Mouse (Mus musculus) forelimb bud, embryonic 11.5 days (tissue): ENCODE measurements at regions not wholly inside any gene's neighbourhood (a gene's known extent, or its start where the extent isn't known, plus 50 kb on each side); places are given as distances from the start of the nearest gene placed in this dataset.

Source experiments
- DNase-seq: peaks from one replicate; pipeline ENCODE4 v3.0.0-alpha.2; 2012; ENCODE audit warnings: low read depth, low spot score

DNA sequence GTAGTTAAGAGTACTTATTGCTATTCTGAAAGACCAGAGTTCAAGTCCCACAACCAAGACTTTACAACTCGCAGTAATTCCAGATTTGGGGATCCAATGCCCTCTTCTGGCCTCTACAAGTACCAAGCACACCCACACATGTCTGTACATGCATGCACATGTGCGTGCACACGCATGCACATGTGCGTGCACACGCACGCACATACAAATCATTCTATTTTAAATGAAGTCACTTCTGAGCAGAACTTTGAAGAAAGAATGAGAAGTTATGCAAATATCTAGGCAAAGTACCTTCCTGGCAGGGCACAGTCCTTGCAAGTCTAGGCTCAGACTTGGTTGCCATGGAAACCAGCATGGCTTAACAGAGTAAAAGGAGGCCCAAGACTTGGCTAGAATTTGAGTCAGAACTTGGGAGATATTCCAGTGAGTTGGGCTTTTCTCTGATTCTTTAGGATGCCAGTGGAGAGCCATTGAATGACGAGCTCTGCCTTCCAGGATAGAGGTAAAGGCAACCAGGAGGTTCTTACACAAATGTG, 265.4 kb upstream of the Atp2b1 start:
- peak; percentile 16 for DNase-seq

GRCm38 (mm10) chr10:98650533-98650932, 263.7 kb upstream of the Atp2b1 start:
- no peak for DNase-seq

- DNase-seq: no peak
Observed at GRCm38 (mm10) chr10:98651127-98651526, 263.1 kb upstream of the Atp2b1 start.

GRCm38 (mm10) chr10:98651599-98651998, 262.6 kb upstream of the Atp2b1 start:
- DNase-seq: no peak

- DNase-seq: no peak
Observed at GRCm38 (mm10) chr10:98652084-98652483, 262.1 kb upstream of the Atp2b1 start.

DNA sequence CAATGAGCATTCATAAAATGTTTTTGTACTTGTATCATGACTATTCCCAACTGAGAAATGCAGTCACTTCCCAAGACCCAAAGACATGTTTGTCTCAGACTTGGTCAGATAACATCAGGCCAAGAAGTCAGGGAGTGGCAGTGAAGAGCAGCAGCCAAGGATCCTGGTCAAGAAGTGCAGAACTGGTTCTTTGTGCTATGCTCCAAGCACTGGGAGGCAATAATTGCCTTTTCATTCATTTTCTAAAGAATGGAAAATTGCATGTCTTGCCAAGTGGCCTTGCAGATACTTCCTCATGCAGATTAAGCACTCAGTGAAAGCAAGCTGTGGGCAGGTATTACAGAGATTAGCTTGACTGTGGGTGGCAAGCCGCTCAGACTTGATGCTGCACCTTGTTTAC, 253.5 kb upstream of the Atp2b1 start:
- DNase-seq: no peak

DNA sequence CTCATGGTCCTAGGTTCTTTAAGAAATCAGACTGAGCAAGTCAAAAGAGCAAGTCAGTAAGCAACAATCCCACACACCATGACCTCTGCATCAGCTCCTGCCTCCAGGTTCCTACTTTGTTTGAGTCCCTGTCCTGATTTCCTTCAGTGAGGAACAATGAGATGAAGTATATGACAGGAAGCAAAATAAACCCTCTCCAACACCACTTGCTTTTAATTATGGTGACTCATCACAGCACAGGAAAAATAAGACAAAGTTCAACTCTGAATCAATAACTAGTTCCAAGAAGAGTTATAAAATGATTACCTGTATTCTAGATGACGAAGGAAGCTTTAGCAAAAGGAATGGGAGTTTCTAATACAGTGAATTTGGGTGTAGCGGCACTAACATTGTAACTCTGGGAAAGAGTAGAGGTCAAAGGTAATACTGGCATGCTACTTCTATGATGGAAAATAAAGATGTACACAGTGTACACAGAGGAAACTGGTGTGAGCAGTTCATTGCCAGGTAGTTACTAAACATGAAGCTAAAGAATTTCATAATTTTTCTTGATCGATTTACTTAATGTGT, 248.2 kb upstream of the Atp2b1 start:
- DNase-seq: no peak

DNA sequence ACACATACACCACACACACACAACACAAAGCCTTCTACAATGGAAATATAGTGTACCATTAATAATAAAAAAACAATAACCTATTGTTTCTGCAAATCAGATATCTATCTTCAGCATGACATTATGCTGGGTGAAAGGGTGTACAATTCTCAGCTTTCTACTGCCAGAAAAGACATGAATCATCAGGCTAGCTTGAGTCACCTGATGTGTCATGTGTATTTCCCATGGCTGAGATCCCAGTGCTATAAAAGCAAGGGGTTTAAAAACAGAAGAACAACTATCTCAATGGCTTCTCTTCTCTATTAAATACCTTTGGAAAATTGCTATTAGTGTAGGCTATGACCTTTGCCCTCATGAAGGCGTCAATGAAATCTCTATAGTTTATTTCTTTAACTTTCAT, 246.5 kb upstream of the Atp2b1 start:
- DNase-seq: no peak

GRCm38 (mm10) chr10:98674131-98674530, 240.1 kb upstream of the Atp2b1 start:
- no peak for DNase-seq

DNA sequence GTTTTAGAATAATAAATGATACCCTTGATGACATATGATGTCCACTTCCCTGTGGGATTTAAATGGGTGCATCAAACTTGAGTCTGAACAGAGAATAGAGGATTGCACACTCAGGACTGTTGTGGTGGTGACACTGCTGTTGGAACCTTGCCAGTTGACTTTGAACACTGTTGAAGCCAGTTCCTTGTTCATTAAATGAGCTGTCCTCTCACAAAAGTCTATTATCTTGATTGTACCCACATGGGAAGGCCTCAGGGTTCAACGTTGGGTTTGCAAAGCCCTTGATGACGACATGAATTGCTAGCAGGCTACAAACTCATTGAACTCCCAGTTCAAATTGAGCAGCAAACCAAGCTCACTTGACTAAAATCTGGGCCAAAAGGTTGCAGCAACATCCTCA, 237.3 kb upstream of the Atp2b1 start:
- no peak for DNase-seq

DNA sequence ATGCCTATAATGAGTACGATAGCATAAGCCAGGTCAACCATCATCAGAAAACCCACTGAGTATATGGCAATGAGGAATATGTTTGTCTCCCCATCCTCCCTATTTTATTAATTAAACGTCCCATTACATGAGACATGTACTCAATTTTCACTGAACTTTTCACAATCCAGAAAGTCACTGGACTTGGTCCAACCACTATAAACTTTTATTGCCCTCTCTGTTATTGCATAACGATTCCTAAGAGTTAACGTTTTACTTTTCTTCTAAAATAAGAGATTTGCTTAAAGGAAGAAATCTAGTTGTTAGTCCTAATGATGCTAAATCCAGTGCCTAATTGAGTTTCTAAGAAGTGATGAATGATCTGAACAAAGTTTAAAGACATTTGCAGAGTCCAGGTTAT, 236.0 kb upstream of the Atp2b1 start:
- no peak for DNase-seq

GRCm38 (mm10) chr10:98682436-98682835, 231.8 kb upstream of the Atp2b1 start:
- no peak for DNase-seq

GRCm38 (mm10) chr10:98684195-98684594, 230.0 kb upstream of the Atp2b1 start:
- DNase-seq: peak; percentile 66

DNA sequence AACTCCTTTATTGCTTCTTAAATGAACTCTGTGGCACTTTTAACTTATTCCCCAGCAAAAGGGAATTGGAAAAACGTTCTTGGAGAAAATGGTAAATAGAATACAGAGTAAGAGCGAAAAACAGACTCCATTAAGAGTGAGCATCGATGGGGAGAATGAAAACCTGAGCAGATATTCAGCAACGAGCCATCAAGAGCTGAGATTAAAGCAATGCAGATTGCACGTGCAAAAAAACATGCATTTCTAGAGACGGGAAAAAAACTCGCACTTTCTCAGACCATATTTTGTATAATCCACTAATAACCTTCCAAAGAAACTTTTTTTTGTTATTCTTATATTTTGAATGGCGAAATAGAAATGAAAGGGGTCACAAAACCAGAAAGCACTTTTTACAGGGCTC, 229.5 kb upstream of the Atp2b1 start:
- no peak for DNase-seq

DNA sequence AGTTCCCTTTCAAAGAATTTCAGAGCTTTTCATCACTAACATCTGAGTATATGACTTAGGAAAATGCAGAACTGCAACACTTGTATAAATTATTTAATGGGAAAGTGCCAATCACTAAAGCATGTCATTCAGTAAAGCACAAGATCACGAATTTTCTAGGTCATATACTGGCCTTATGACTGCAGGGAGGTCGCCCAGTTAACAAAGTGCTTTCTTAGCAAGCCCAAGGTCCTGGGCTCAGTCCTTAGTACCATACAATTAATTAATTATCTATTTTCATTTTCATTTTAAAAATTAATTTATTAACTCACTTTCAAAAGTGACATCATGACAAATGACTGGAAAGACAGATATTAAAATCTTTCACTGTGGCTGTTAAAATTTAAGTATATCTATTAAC, 228.5 kb upstream of the Atp2b1 start:
- no peak for DNase-seq

- DNase-seq: no peak
Observed at GRCm38 (mm10) chr10:98686370-98686769, 227.8 kb upstream of the Atp2b1 start.

DNA sequence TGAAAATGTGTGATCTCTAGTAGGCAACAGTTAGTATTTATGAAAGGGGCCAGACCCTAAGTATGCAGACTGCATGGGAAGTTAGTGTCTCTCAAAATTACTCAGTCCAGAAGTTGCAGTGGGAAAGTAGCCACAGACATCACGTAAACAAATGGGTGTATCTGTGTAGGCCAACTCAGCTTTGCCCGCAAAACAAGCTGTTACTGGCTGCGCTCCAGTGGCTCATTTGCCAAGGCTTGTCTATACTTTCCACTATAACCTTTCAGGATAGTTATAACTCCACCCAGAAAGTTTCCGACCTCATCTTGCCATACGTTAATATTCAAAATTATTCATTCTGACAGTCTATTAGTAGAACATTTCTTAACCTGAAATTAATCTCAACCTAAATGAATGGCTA, 222.4 kb upstream of the Atp2b1 start:
- no peak for DNase-seq

DNA sequence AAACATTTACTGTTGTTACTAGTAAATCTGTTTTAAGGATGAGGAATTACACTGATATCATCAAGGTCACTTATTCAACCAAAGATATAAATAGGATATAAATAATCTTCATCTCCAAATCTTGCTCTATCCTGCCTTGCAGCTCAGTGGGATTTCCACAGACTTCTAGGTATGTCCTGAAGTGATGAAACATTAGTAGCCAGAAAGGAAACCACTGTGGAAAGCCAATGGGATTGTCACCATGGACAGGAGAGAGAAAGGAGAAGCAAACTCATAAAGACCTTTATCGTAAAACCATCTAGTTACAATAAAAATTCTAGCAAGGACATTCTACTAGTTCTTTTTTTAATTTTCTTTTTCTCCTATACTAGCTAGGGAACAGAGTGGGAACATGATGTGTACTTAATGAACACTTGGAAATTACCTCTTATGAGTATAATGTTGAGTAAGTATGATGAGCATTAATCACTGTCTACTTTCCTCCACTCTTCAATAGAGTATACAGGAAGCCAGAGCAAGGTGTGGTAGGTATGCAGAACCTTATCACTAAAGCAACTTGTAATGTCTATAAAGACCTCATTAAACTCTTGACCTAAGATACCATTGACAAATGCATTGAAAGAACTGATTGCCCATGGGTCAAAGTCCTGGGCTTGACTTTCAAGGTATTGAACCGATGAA, 219.4 kb upstream of the Atp2b1 start:
- no peak for DNase-seq

DNA sequence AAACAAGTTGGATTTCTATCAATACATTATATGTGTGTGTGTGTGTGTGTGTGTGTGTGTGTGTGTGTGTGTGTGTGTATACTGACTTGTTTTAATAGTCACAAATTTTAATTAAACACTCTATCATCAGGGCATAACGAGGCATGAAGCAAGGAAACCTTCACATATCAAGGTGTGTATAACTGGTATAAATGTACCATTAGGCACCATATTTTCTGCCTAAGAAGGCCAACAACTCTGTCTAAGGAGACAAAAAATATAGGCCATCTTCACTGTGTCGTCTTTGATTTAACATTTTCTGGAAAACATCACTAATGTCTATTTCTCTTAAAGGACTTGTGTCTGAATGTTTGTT, 218.9 kb upstream of the Atp2b1 start:
- DNase-seq: no peak

DNA sequence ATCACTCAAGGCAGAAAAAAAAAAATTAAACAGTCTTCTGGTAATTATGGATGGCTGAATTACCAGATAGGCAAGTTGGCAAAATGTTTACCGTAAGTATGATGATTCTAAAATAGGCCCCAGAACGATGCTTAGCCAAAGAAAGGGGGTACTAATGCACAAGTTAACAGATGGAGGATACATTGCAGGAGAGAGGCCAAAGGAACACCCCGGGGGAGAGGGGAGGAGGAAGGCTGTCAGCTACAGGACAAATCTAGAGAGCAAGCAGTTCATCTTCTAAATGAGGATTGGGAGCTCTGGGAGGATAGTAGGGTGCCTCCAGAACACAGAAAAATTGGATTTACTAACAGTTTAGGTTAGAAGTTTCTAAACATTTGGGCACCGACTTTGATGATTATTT, 216.3 kb upstream of the Atp2b1 start:
- DNase-seq: no peak

- no peak for DNase-seq
Observed at GRCm38 (mm10) chr10:98699579-98699978, 214.6 kb upstream of the Atp2b1 start.

GRCm38 (mm10) chr10:98700407-98700806, 213.8 kb upstream of the Atp2b1 start:
- DNase-seq: no peak

- DNase-seq: no peak
Observed at GRCm38 (mm10) chr10:98701285-98701684, 212.9 kb upstream of the Atp2b1 start.
